Mouse (Mus musculus) stomach, postnatal 0 days (tissue): ENCODE data around the gene Disc1.

ENCODE experiments used
- CTCF ChIP-seq: IDR thresholded peaks from 2 replicates; pipeline ENCODE4 v1.5.1; 2016; ENCODE audit warnings: antibody characterized with exemption, low read depth, mild to moderate bottlenecking, moderate library complexity
- EP300 ChIP-seq: optimal IDR thresholded peaks from 2 replicates; pipeline ENCODE3; 2016; ENCODE audit warnings: antibody characterized with exemption

GRCm38 (mm10) chr8:125284875-125285274 is 230.9 kb downstream of the Disc1 start:
- no peak for TF ChIP-seq CTCF
- no peak for TF ChIP-seq EP300
